Mouse (Mus musculus): ENCODE data around the gene Gm4312. TPM values are rescaled to one million over a fixed set of nuclear protein-coding genes. Genes with fewer than 3 reads are reported as not detected.
"Not testable (repeated sequence)": the region's sequence is repeated elsewhere in the genome, so short reads cannot be mapped to it uniquely, and the experiment has no call there.

The Gm4312 gene
- not detected in 2 replicates for polyA plus RNA-seq (2016; fragmentation: Nextera tagmentation; extraction: Ambion mirVana)

GRCm38 (mm10) chr10:100382460-100382859 is at the start of gene Gm4312:
Gm4312 (minus strand) TSS chr10:100382560.
- H3K4me3 ChIP-seq; H3K4me2 ChIP-seq; ATAC-seq (ENCODE audit: insufficient number of reproducible peaks, low FRiP score); H3K36me3 ChIP-seq; H3K4me1 ChIP-seq (replicated peaks); H3K9me3 ChIP-seq (replicated peaks); H3K9ac ChIP-seq; H3K27me3 ChIP-seq (replicated peaks); H3K27ac ChIP-seq (ENCODE audit: poor library complexity, severe bottlenecking): not testable (repeated sequence)
- WGBS = no CpG with 5 or more reads among the region's 2 CpGs

GRCm38 (mm10) chr10:100427592-100427991 is 45.2 kb upstream of the Gm4312 start:
- H3K4me1 ChIP-seq (replicated peaks) = no peaks in the 10 kb centered on the region
- no peak for ATAC-seq (ENCODE audit: insufficient number of reproducible peaks, low FRiP score)
- no peak overlapping the region for H3K9ac ChIP-seq
- no peaks in the 10 kb centered on the region for H3K27me3 ChIP-seq (replicated peaks)
- H3K36me3 ChIP-seq = no peaks in the 10 kb centered on the region
- H3K4me2 ChIP-seq = no peak overlapping the region
- WGBS = 65% methylated on average over 2 of the region's 2 CpGs
- H3K27ac ChIP-seq (ENCODE audit: poor library complexity, severe bottlenecking) = no peak overlapping the region
- H3K4me3 ChIP-seq = no peak overlapping the region
- no peaks in the 10 kb centered on the region for H3K9me3 ChIP-seq (replicated peaks)

GRCm38 (mm10) chr10:100415566-100415965 is 33.2 kb upstream of the Gm4312 start:
- Histone ChIP-seq H3K4me3 (no peak overlapping the region), H3K27me3 (replicated peaks) (no peaks in the 10 kb centered on the region), H3K4me2 (no peak overlapping the region), H3K9me3 (replicated peaks) (no peaks in the 10 kb centered on the region), H3K4me1 (replicated peaks) (no peaks in the 10 kb centered on the region), H3K9ac (no peak overlapping the region), H3K27ac (ENCODE audit: poor library complexity, severe bottlenecking) (no peak overlapping the region), H3K36me3 (no peaks in the 10 kb centered on the region)
- no peak for ATAC-seq (ENCODE audit: insufficient number of reproducible peaks, low FRiP score)
- WGBS = 81% methylated on average over 7 of the region's 7 CpGs

GRCm38 (mm10) chr10:100402301-100402700 is 19.9 kb upstream of the Gm4312 start:
- H3K27me3 ChIP-seq (replicated peaks); H3K4me3 ChIP-seq; H3K4me1 ChIP-seq (replicated peaks); H3K36me3 ChIP-seq; H3K27ac ChIP-seq (ENCODE audit: poor library complexity, severe bottlenecking); H3K4me2 ChIP-seq; H3K9me3 ChIP-seq (replicated peaks); ATAC-seq (ENCODE audit: insufficient number of reproducible peaks, low FRiP score); H3K9ac ChIP-seq: not testable (repeated sequence)
- 74% methylated on average over 6 of the region's 6 CpGs for WGBS

- no CpG with 5 or more reads among the region's 3 CpGs for WGBS
- H3K4me1 ChIP-seq (replicated peaks); H3K4me3 ChIP-seq; H3K9ac ChIP-seq; H3K27me3 ChIP-seq (replicated peaks); H3K36me3 ChIP-seq; H3K4me2 ChIP-seq; ATAC-seq (ENCODE audit: insufficient number of reproducible peaks, low FRiP score); H3K9me3 ChIP-seq (replicated peaks); H3K27ac ChIP-seq (ENCODE audit: poor library complexity, severe bottlenecking): not testable (repeated sequence)
Measured at GRCm38 (mm10) chr10:100361038-100361437, 21.3 kb downstream of the Gm4312 start, which contains the start of gene Gm4307. Gm4307 (plus strand) TSS chr10:100361338.

GRCm38 (mm10) chr10:100356841-100357240 is 25.5 kb downstream of the Gm4312 start:
- H3K27ac ChIP-seq (ENCODE audit: poor library complexity, severe bottlenecking); H3K4me3 ChIP-seq; H3K4me1 ChIP-seq (replicated peaks); H3K27me3 ChIP-seq (replicated peaks); ATAC-seq (ENCODE audit: insufficient number of reproducible peaks, low FRiP score); H3K36me3 ChIP-seq; H3K9me3 ChIP-seq (replicated peaks); H3K4me2 ChIP-seq; H3K9ac ChIP-seq: not testable (repeated sequence)
- WGBS = 58% methylated on average over 2 of the region's 2 CpGs

- WGBS = no CpG with 5 or more reads among the region's 3 CpGs
- H3K36me3 ChIP-seq = not testable (repeated sequence)
Measured at GRCm38 (mm10) chr10:100350793-100351192, 31.6 kb downstream of the Gm4312 start, which contains the start of gene Gm4305. Gm4305 (plus strand) TSS chr10:100351093.

GRCm38 (mm10) chr10:100345672-100346071 is 36.7 kb downstream of the Gm4312 start, which contains the start of gene Gm4303:
Gm4303 (plus strand) TSS chr10:100345972.
- not testable (repeated sequence) for H3K36me3 ChIP-seq; H3K9me3 ChIP-seq (replicated peaks); H3K4me2 ChIP-seq; H3K27ac ChIP-seq (ENCODE audit: poor library complexity, severe bottlenecking); H3K4me1 ChIP-seq (replicated peaks); H3K9ac ChIP-seq; H3K4me3 ChIP-seq; ATAC-seq (ENCODE audit: insufficient number of reproducible peaks, low FRiP score); H3K27me3 ChIP-seq (replicated peaks)
- WGBS = no CpG with 5 or more reads among the region's 3 CpGs

More at GRCm38 (mm10) chr10:100350793-100351192, 31.6 kb downstream of the Gm4312 start, which contains the start of gene Gm4305:
- not testable (repeated sequence) for H3K4me1 ChIP-seq (replicated peaks); H3K9ac ChIP-seq; H3K27ac ChIP-seq (ENCODE audit: poor library complexity, severe bottlenecking); H3K4me3 ChIP-seq; ATAC-seq (ENCODE audit: insufficient number of reproducible peaks, low FRiP score); H3K27me3 ChIP-seq (replicated peaks); H3K4me2 ChIP-seq; H3K9me3 ChIP-seq (replicated peaks)

GRCm38 (mm10) chr10:100340536-100340935 is 41.8 kb downstream of the Gm4312 start, which contains the start of gene Gm4302:
Gm4302 (plus strand) TSS chr10:100340836.
- not testable (repeated sequence) for H3K4me2 ChIP-seq; H3K27ac ChIP-seq (ENCODE audit: poor library complexity, severe bottlenecking); ATAC-seq (ENCODE audit: insufficient number of reproducible peaks, low FRiP score); H3K4me1 ChIP-seq (replicated peaks); H3K36me3 ChIP-seq; H3K9ac ChIP-seq; H3K4me3 ChIP-seq; H3K9me3 ChIP-seq (replicated peaks); H3K27me3 ChIP-seq (replicated peaks)
- no CpG with 5 or more reads among the region's 3 CpGs for WGBS

- H3K9me3 ChIP-seq (replicated peaks); H3K4me3 ChIP-seq; H3K4me2 ChIP-seq; H3K36me3 ChIP-seq; H3K9ac ChIP-seq; H3K4me1 ChIP-seq (replicated peaks); ATAC-seq (ENCODE audit: insufficient number of reproducible peaks, low FRiP score); H3K27ac ChIP-seq (ENCODE audit: poor library complexity, severe bottlenecking); H3K27me3 ChIP-seq (replicated peaks): not testable (repeated sequence)
- WGBS = no CpG with 5 or more reads among the region's 2 CpGs
Measured at GRCm38 (mm10) chr10:100335376-100335775, 47.0 kb downstream of the Gm4312 start, which contains the start of gene Gm4301. Gm4301 (plus strand) TSS chr10:100335676.

Data from heart, embryonic 12.5 days (tissue).